Mouse (Mus musculus) urinary bladder, adult 18-20 months (tissue): Measurements from ENCODE around the gene Wee1.
"Not testable (repeated sequence)": the region's sequence is repeated elsewhere in the genome, so short reads cannot be mapped to it uniquely, and the experiment has no call there.

Source experiments
- DNase-seq, 2 experiments: peaks; one replicate each; pipeline ENCODE4 v3.0.0; 2022; ENCODE audit warnings: low spot score in 2 of 2, mixed read lengths in 2 of 2

Wee1 gene

DNA sequence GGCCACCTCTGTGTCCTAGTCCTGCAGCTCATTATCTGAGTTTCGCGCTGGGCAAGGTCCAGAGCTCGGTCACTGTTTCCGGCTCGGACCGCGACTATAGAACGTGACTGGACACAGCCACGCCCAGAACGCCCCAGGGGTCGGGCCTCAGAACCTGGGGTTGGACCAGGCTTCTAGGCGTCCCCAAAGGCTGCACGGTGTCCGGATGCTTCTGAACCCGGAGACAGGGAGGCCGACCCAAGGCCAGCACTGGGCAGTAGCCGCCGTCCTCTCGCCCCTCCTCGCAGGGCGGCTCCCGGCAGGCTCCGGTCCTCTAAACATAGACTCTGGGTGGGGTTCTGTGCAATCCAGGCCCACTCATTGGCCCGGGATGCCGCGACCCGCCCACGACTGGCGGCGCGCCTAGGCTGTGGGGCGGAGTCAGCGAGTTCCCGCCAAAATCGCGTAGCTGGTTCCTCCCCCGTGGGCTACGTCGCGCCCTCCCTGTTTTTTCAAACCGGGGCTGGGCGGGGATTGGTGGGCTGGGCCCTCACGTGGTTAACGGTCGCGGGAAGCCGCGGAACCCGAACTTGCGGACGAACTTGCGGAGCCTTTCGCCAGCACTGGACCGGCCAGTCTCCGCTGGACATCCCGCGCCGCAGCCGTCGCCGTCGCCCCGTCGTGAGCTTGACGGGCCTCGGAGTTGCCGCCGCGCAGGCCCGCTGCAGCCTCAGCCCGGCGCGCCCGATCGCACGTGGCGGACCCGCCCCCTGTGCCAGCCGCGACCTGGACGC, at the start of gene Wee1:
Gene Wee1, plus strand, starts transcription at position 531 of the 773 bp plus-strand sequence.
- peak; percentile 97 to 99 for DNase-seq

DNA sequence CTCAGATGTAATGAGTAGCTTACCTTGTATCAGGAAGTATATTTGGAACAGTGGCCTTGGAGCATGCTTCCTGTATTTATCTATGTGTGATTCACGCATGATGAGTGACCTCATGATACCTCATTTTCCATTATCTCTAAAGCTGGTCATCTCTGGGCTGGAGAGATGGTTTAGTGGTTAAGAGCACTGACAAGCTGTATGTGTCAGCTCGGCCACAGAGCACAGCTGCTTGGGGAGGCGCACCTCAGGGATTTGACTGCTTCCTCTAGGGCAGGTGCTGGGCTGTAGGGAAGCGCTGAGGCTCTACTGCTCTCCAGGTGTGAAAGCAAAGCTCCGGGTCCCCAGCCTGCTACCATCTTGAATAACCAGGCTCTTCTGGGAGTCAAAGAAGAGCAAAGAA, 43.7 kb upstream of the Wee1 start:
- DNase-seq = no peak

DNA sequence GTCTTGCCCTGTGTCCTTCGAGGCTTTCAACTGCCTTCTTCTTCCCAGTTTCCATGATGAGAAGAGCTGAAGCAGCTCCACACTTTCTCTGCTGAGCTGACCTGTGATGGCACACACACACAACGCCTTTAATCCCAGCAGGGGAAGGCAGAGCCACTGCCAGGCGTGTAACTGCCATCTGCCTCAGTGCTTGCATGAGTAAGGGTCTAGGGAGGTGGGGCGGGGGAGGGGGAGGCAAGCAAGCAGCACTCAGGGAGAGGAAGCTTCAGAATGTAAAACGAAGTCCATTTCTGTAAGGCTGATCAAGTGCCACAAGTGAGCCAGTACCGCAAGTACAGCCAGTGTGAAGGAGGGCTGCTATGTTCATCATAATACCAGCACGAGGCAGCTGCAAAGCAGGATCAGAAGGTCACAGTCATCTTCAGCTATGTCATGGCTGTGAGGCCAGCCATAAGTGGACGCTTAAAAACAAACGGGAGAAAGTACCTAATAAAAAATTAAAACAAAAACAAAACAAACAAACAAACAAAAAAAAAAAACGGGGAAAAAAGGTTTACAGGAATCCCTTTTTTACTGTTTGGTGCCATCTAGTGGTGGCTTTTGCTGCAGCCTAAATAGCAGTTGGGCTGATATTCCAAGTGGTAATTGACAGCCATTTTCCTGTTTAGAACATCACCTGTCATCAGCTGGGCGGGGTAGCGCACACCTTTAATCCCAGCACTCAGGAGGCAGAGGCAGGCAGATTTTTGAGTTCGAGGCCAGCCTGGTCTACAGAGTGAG, 38.3 kb upstream of the Wee1 start:
- DNase-seq = peak; percentile 16 to 26

DNA sequence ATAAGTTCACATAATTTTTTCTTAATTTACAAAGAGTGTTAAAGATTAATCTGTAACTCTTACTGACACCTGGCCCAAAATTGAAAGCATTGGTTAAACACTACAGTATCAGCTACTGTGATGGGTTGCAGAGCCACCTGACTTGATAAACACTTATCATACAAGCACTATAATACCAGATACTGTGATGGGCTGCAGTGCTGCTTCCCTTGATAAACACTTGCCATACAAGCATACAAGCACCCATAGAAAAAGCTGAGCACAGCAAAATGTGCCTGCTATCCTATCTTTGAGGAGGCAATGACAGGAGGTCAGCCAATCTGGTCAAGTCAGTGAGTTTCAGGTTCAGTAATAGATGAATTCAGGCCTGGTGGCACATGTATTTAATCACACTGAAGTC, 36.6 kb upstream of the Wee1 start:
- no peak for DNase-seq

DNA sequence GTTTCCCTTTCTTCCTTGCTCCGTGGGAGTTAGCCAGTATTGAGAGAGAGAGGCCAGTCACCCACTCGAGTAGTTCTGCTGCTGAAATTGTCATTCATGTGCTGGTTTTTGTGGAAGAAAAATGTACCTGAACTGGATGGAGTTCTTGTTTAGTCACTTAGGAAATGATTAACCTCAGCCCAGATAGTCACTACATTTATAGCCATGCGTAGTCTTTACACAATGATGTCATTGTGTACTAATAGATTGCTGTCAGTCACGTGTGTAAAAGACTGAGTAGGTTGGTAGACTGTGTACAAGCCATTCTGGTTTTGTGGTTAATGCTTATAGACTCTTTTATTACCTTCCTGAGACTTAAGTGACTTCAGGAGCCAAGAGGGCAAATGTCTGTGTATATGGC, 33.9 kb upstream of the Wee1 start:
- DNase-seq = no peak

DNA sequence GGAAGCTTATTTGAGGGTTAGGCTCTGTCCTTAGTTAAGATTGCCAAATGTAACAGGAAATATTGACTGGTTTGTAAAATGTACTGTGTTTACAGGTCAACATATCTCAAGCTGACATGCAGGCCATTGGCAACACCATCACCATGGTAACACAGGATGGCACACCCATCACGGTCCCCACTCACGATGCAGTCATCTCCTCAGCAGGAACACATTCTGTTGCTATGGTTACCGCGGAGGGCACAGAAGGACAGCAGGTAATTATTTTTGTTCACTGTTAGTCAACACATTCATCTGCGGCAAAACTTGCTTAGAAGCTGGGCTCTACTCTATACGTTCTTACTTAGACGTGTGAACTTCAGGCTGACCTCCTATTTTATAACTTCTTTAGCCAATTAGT, 30.2 kb upstream of the Wee1 start:
- DNase-seq = no peak

DNA sequence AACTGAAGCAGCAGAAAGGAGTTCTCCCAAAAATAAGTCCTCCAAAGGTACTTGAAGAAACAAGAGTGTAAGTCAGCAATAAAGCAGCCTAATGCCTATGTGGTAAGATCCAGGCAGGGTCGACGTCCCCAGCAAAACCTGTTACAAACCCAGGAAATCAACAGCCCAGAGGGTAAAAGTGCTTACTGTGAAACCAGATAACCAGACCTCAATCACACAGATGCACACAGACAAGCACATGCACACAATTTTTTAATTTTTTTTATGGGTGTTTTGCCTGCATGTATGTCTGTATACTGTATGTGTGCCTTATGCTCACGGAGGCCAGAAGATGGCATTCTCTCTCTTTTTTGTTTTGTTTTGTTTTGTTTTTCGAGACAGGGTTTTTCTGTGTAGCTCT, 25.5 kb upstream of the Wee1 start:
- no peak for DNase-seq

DNA sequence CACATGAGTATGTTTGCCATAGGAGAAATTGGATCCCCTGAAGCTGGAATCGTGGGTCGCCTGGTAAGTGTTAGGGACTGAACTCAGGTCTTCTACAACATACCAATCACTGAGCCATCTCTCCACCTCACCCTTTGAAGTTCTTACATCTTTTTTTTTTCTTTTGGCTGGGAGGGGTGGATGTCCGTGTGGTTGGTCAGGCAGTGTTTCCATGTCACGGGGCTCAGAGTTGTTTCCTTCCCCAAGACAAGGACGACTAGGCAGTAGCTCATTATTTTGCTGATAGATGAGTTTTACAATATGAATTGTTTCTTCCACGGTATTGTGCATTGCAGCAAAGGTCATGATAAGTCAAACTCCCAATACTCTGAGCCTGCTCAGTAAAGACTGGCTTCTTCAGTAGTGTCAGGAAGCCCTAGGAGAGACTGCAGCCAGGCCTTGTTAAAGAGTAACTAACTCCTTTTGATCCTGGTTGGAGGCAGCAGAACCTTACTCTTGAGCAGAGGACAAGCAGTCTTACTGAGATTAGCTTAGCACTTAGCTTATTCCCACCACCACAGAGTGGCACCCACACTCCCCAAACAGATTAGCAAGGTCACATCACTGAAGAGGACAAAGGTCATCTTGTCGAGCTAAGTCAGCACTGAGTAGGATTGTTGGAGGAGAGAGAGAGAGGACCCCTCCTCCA, 24.6 kb upstream of the Wee1 start:
- no peak for DNase-seq

DNA sequence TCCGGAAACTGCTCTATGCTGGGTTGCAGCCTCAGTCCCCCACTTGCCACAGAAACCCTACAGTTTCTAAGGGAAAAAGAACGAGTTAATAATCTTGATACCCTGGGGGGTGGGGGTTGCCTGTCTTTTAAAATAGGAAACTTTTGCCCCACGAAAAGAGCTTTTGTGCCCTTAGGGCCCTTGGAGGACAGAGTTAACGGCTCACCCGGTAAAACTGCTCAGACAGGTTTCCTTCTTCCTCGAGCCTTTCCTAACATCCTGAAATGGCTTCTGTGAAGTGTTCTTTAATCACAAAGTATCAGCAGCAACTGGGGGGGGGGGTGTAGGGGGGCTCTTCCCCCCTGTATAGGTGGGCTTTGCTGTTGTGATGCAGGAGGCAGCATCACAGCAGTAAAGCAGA, 21.0 kb upstream of the Wee1 start:
- no peak for DNase-seq

DNA sequence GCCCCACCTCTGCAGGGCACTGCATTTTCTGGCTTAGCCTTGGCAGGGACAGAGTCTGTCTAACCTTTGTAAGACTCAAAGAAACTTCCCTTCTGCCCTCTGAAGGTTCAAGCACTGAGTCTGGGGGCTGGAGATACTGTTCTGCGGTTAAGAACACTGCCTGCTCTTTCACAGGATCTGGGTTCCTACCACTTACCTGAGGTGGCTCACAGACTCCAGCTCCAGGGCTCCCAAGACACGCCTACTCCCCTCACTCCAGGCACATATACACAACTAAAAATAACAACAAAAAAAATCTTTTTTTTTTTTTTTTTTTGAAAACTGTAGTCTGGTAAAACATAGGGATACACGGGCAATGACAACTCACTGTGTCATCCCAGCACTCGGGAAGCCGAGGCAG, 20.6 kb upstream of the Wee1 start:
- DNase-seq = no peak

DNA sequence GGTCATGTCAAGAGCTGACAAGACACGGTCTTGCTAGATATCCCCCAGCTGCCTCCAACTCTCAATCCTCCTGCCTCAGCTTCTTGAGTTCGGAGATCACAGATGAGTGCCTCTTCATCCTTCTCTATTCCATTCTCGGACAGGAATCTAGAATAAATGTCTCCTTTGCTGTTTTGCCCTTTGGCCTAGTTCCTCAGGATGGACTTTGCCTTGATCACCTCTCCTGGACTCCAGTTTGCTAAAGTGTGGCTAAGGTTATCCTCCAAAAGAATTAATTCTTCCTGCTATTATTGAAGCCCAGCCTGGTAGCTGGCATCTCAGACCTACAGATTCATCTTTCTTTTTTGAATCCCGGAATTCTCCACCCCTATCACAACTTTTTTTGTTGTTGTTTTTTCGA, 16.8 kb upstream of the Wee1 start:
- no peak for DNase-seq

DNA sequence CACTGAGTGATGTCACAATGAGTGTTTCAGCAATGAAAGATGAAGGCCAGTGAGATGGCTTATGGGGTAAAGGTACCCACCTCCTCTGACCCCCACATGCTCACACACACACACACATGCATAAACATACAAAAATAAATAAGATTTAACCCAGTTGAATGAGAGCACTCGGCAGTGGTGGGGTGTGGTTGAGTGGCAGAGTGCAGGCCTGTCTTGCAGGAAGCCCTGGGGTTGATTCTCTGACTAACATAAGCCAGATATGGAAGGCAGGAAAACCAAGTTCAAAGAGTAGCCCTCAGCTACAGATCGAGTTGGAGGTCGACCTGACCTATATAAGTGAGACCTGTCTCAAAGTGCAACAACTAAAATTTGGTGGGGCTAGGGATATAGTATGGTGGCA, 15.2 kb upstream of the Wee1 start:
- DNase-seq = no peak

DNA sequence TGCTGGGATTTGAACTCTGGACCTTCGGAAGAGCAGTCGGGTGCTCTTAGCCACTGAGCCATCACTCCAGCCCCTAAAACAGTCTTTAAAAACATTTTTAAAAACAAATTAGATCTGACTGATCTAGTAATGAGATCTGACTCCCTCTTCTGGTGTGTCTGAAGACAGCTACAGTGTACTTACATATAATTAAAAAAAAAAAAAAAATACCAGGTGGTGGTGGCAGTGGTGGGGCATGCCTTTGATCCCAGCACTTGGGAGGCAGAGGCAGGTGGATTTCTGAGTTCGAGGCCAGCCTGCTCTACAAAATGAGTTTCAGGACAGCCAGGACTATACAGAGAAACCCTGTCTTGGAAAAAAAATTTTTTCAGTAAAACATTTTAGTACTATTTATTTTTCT, 13.3 kb upstream of the Wee1 start:
- not testable (repeated sequence) for DNase-seq

DNA sequence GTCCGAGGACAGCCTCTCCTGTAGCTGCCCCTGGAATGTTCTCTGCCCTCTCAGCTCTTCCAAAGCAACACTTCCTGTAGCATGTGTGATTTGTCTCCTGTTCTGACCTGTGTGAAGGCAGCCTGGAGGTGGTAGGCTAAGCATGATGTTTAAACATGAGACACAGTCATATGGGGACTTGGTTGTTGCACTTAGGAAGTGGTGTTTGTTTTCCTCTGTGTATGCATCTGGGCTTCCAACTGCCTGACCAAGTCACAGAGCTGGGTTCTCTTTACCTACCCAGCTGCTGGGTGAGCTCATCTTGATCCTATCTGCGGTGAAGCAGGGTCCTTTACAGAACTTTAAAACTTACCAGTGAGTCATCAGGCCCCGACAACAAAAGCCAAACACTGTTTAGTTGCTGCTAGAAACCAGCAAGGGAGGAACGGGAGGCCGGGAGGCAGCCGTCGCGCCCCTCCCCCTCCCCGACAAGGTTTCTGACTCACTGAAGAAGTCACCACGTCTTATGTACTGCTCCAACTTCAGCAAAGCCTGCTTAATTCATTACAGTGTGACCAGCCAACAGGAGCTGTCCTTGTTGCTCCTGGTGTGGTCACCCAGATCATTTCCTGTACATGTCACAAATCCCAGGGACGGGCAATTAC, 12.8 kb upstream of the Wee1 start:
- DNase-seq = peak; percentile 55 to 83

DNA sequence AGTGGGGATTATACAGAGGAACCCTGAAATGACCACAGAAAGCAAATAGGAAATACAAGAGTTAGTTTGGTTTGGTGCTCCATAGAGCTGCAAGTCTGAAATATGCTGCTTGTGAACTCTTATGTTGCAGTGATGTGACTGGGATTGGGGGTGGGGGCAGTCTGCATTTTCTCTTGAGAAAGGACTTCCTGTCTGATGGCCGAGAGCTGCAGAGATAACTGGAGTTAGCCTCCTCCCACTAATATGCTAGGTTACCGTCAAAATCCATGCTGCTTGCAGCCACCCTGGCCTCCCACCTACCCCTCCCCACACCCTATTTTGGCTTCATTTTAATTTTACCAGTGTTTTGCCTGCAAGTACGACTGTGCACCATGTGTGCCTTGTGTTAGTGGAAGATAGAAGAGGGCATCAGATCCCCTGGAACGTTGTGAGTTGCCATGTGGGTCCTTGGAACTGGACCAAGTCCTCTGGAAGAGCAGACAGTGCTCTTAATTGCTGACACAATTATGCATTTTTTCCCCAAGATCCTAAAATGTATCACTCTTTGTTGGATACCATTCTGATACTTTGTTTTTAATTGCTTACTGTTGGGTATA, 11.7 kb upstream of the Wee1 start:
- no peak for DNase-seq

DNA sequence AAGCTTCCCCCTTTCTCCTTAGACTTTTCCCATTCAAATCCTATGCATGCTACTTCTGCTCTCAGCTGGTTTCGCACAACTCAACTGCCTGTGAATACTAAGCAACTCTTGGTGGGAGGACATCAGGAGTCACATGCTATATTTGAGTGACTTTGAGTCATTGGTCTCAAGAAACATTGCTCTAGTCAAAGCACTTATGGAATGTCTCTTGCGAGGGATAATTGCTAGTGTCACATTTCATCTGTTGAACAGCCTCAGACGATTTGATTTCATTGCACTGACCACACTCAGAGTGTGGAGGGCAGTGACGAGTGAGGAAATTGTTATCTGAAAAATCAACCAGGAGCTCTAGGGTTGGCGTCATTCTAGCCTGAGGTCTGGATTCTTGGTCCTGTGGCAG, 7.1 kb upstream of the Wee1 start:
- DNase-seq = no peak

DNA sequence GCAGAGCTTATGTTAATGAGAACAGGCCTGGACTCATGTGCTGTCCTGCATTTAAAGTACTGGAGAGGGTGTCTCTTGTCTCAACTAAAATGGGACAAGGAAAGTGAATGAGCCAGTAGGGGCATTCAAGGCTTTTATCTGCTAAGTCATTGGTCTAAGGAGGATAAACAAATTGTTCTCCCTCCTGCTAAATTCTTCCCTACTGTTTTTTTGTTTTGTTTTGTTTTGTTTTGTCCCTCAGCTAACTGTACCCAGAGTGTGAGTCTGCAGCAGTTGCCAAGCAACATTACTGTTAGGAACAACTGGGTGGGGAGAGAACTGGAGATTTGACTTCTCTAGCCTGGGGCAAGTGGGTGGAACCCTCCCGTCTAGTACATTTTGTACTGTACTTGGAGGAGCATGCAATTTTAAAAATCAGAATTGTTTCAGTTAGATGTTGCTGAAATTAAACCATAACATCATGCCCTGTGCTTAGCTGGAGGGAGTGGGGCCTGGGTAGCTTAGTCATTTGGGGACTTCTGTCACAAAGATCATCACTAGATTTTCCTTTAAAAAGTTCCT, 5.0 kb upstream of the Wee1 start:
- peak in 1 of 2 experiments; percentile 64 for DNase-seq

DNA sequence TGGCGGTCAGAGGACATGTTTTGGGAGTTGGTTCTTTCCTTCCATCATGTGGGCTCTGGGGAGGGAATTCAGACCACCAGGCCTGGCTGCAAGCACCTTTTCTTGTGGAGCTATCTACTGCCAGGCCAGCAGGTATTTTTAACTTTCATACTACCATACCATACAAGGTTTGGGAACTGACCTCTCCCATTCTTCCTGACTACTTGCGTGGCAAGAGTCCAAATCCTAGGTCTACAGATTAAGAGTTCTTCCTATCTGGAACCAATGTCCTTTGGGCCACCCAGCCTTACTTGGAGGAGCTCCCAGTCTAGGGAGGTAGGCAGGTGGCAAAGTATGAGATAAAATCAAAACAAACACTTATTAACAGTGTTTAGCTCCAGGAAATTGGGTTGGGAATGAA, 3.4 kb upstream of the Wee1 start:
- DNase-seq = no peak

DNA sequence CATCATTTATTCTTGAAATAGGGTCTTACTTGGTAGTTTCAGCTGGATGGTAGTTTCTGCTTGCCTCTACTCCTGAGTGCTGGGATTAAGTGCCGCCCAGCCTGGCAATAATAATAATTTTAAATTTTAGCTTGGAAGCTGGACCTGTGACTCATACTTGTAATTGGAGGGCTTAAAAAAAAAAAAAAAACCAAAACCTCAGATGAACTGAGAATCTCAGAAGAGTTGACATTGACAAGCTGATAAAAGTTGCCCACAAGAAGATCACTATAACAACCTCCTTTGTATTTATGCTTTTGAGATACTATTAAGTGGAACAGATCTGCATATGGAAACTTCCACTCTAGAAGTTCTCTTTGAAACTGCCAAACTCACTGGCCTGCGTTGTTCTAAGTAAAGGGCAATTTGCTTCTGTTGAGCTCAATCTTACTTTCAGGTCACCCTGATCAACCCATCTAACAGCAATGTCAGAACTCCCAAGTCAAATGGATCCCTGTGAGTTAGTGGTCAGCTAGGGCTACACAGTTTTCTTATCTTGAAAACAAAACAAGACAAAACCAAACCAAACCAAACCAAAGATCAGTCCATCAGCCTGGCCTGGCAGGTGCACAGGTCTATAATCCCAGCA, 1.6 kb upstream of the Wee1 start:
- no peak for DNase-seq

DNA sequence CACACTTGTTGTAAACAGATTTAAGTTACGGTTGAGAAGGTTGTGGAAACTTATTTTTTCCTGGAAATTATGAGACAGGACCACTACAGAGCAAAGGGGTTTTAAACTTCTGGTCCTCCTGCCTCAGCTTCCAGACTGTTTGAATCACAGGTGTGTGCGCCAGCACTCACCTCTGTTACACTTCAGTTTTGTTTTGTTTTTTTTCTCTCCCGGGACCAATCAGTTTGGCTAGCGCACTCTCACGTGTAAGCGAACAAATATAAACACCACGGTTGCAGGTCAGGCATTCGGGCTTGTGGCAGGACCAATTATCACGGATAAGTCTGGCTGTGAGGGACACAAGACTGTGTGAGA, 707 bp upstream of the Wee1 start:
- no peak for DNase-seq

DNA sequence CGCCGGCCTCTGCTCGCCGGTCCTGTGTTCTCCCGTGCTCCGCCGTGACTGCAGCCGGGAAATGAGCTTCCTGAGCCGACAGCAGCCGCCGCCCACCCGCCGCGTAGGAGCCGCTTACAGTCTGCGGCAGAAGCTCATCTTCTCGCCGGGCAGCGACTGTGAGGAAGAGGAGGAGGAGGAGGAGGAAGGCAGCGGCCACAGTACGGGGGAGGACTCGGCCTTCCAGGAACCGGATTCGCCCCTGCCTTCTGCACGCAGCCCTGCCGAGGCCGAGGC, 381 bp downstream of the Wee1 start:
- DNase-seq = no peak
